Mouse (Mus musculus) liver, postnatal 0 days (tissue): ENCODE results near the gene Nanog.

Experiments
- CTCF ChIP-seq: sonication (generic); IDR thresholded peaks from 2 replicates; pipeline ENCODE4 v1.5.1; 2016; ENCODE audit warnings: antibody characterized with exemption, low read depth
- EP300 ChIP-seq: IDR thresholded peaks from 2 replicates; pipeline ENCODE4 v1.6.1; 2016; ENCODE audit warnings: antibody characterized with exemption, low read depth, mild to moderate bottlenecking

DNA sequence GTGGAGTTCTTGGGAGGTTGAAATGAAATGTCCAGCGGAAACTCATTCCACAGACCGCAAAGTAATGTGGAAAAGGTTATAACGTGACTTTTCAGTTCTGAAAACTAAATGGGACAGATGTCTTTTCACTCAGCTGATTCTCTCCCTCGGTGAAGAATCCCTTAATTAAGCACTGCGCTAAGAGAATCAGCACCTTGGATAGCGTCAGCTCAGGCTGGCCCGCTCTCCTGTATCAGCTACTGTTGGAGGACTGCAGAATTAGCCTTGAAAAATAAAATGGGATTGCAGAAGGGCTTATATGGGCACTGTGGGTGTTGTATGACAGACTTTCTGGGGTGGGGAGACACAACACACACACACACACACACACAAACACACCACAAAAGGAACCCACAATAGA lies 47.7 kb upstream of the Nanog start:
- TF ChIP-seq CTCF (no peak), EP300 (no peak)
